Mouse (Mus musculus) bone marrow, adult 2 months (tissue): ENCODE measurements around the gene Xcr1. TPM values are rescaled to one million over a fixed set of nuclear protein-coding genes. Genes with fewer than 3 reads are reported as not detected.

Experiments used
- H3K27ac ChIP-seq: fragments of 200-500 bp; 2 replicates; pipeline ENCODE4 v1.5.1; 2012; ENCODE audit warnings: low read depth, mild to moderate bottlenecking, control low read depth, inconsistent platforms, low read length; ENCODE audit not compliant: control insufficient read depth, poor library complexity, insufficient read depth
- H3K4me1 ChIP-seq: fragments of 200-500 bp; 2 replicates; pipeline ENCODE4 v1.6.1; 2011; ENCODE audit warnings: low read length; ENCODE audit not compliant: control insufficient read depth, insufficient read depth
- H3K4me3 ChIP-seq: fragments of 200-500 bp; replicated peaks from 2 replicates; pipeline ENCODE3; 2011; ENCODE audit warnings: mild to moderate bottlenecking, low read depth, low read length, control low read depth; ENCODE audit not compliant: control insufficient read depth
- CTCF ChIP-seq: fragments of 200-500 bp; IDR thresholded peaks from 2 replicates; pipeline ENCODE4 v1.5.1; 2011; ENCODE audit warnings: low read length, control low read depth; ENCODE audit not compliant: control insufficient read depth, insufficient read depth
- POLR2A ChIP-seq: fragments of 200-500 bp; IDR thresholded peaks from 2 replicates; pipeline ENCODE4 v1.6.1; 2011; ENCODE audit warnings: low read depth, mild to moderate bottlenecking, control low read depth, low read length, borderline replicate concordance; ENCODE audit not compliant: control insufficient read depth
- WGBS: fragments of 180-500 bp; shearing (Covaris S2); methylation state at CpG from one replicate; pipeline ENCODE4 v1.1.7; 2018; 5-methylcytosine and 5-hydroxymethylcytosine counted together
- polyA plus RNA-seq: library from polyadenylated mRNA; stranded (reverse); fragments of >200 nt; gene quantifications from 2 replicates; pipeline ENCODE4 v1.2.4, GENCODE M21; 2011; ENCODE audit warnings: low replicate concordance; ENCODE audit not compliant: missing spikeins, insufficient read depth, insufficient read length

Gene Xcr1
- polyA plus RNA-seq, 1 experiment: not detected

- TF ChIP-seq POLR2A (no peak), CTCF (no peak)
- H3K4me1 ChIP-seq: no peaks in the 10 kb centered on the region
- WGBS: 88% methylated on average over 5 of the region's 5 CpGs
- no peak within 1 kb of the TSS for H3K27ac ChIP-seq
- H3K4me3 ChIP-seq: no peak within 1 kb of the TSS
These were observed 55.6 kb downstream of the Xcr1 start, which contains the start of gene Cxcr6 for GRCm38 (mm10) chr9:123806267-123806666. Gene Cxcr6 (plus strand): TSS chr9:123806475.

- H3K4me1 ChIP-seq: no peaks in the 10 kb centered on the region
- H3K4me3 ChIP-seq: no peak overlapping the region
- 66% methylated on average over 2 of the region's 2 CpGs for WGBS
- no peak overlapping the region for H3K27ac ChIP-seq
- TF ChIP-seq POLR2A (no peak), CTCF (no peak)
These were observed 56.6 kb downstream of the Xcr1 start for GRCm38 (mm10) chr9:123805241-123805640.

GRCm38 (mm10) chr9:123802896-123803295, 58.9 kb downstream of the Xcr1 start:
- Histone ChIP-seq H3K4me3 (no peak overlapping the region), H3K27ac (no peak overlapping the region), H3K4me1 (no peaks in the 10 kb centered on the region)
- TF ChIP-seq CTCF: no peak
- TF ChIP-seq POLR2A: no peak

GRCm38 (mm10) chr9:123802421-123802820, 59.4 kb downstream of the Xcr1 start:
- Histone ChIP-seq H3K4me1 (no peaks in the 10 kb centered on the region), H3K4me3 (no peak overlapping the region), H3K27ac (no peak overlapping the region)
- whole genome bisulfite sequencing: 75% methylated on average over 2 of the region's 2 CpGs
- TF ChIP-seq CTCF: no peak
- no peak for TF ChIP-seq POLR2A

Other genes starting within 250 kb of the Xcr1 start
- gene Slc6a20b, start 229.5 kb downstream of the Xcr1 start, polyA plus RNA-seq: 3.1 and 7.7 TPM in 2 replicates
- 0.25 and 0.97 TPM in 2 replicates for gene Ccr9, start 183.6 kb downstream of the Xcr1 start, polyA plus RNA-seq
- 20.2 and 22.0 TPM in 2 replicates for gene Slc6a20a, start 183.1 kb downstream of the Xcr1 start, polyA plus RNA-seq
- 5.9 and 10.7 TPM in 2 replicates for gene Lztfl1, start 144.3 kb downstream of the Xcr1 start, polyA plus RNA-seq
- gene Cxcr6, start 55.6 kb downstream of the Xcr1 start, polyA plus RNA-seq: not detected in 2 replicates
- 5.2 and 12.2 TPM in 2 replicates for gene Fyco1, start 10.1 kb downstream of the Xcr1 start, polyA plus RNA-seq
- gene Ccr1, start 106.7 kb upstream of the Xcr1 start, polyA plus RNA-seq: 4.8 and 12.0 TPM in 2 replicates
- gene Ccr1l1, start 116.4 kb upstream of the Xcr1 start, polyA plus RNA-seq: not detected in 2 replicates
- gene Ccr3, start 159.9 kb upstream of the Xcr1 start, polyA plus RNA-seq: 4.4 and 10.1 TPM in 2 replicates
- gene Ccr2, start 239.9 kb upstream of the Xcr1 start, polyA plus RNA-seq: 10.1 and 21.5 TPM in 2 replicates